Mouse (Mus musculus) CH12.LX (cell line): ENCODE data around the gene Spaca9.

ENCODE experiments used
- CTCF ChIP-seq, 2 experiments: IDR thresholded peaks in 1 of 2; conservative IDR thresholded peaks in 1 of 2; 2 replicates each; pipeline ENCODE4 v1.5.1; 2011 to 2012; ENCODE audit warnings: low read depth in 2 of 2, low read length in 2 of 2, improper control_type of control experiment in 1 of 2, inconsistent platforms in 1 of 2, mild to moderate bottlenecking in 1 of 2, moderate library complexity in 1 of 2
- ELF1 ChIP-seq: IDR thresholded peaks from 2 replicates; pipeline ENCODE4 v1.6.1; 2014; ENCODE audit warnings: low read depth, mild to moderate bottlenecking, inconsistent platforms, low read length, improper control_type of control experiment
- EP300 ChIP-seq: IDR thresholded peaks from 2 replicates; pipeline ENCODE4 v1.6.1; 2011; ENCODE audit warnings: low read length, improper control_type of control experiment
- MAFK ChIP-seq: IDR thresholded peaks from 2 replicates; pipeline ENCODE4 v1.6.1; 2011; ENCODE audit warnings: low read length, improper control_type of control experiment; ENCODE audit not compliant: insufficient replicate concordance
- NRF1 ChIP-seq: IDR thresholded peaks from 2 replicates; pipeline ENCODE4 v1.6.1; 2014; ENCODE audit warnings: low read depth, mild to moderate bottlenecking, inconsistent platforms, low read length, improper control_type of control experiment, moderate library complexity
- POLR2A ChIP-seq: IDR thresholded peaks from 2 replicates; pipeline ENCODE4 v1.6.1; 2011; ENCODE audit warnings: low read depth, mild to moderate bottlenecking, improper control_type of control experiment, low read length
- POLR2AphosphoS2 ChIP-seq: IDR thresholded peaks from 2 replicates; pipeline ENCODE4 v1.6.1; 2011; ENCODE audit warnings: low read depth, low read length, improper control_type of control experiment
- RCOR1 ChIP-seq: conservative IDR thresholded peaks from 2 replicates; pipeline ENCODE4 v1.6.1; 2012; ENCODE audit warnings: low read depth, mild to moderate bottlenecking, inconsistent platforms, low read length, improper control_type of control experiment
- SIN3A ChIP-seq: IDR thresholded peaks from 2 replicates; pipeline ENCODE4 v1.6.1; 2012; ENCODE audit warnings: low read length, improper control_type of control experiment, inconsistent platforms
- ZNF384 ChIP-seq: IDR thresholded peaks from 2 replicates; pipeline ENCODE4 v1.6.1; 2012; ENCODE audit warnings: low read depth, low read length, improper control_type of control experiment, inconsistent platforms

DNA sequence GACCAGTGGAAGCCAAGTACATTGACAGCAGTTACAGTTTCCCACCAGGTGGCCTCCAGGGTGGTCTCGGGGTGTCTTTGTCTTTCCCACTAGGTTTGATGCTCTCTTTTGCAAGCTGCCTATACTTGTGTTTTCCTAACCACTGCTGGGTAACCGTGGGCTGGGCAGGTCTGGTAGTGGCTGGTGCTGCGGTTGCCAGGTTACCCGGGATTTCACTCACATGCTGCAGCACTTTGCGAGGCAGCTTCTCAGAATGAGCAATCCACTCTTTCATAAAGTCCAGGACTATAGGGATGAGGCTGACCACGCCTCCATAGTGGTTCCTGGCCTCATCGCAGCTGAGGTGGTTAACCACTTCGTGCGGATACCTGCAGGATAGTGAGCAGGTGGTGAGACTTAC lies 6.8 kb downstream of the Spaca9 start:
- TF ChIP-seq POLR2AphosphoS2 (no peak), CTCF (conservative IDR thresholded peaks at IDR 0.05 in 1 of 2, IDR thresholded peaks at IDR 0.05 in 1 of 2; ENCODE audit: low read depth in 2 of 2, low read length in 2 of 2) (no peak), POLR2A (no peak), NRF1 (no peak), SIN3A (no peak), EP300 (no peak), ELF1 (no peak), RCOR1 (no peak), MAFK (no peak), ZNF384 (no peak)
